Mouse (Mus musculus): ENCODE measurements around the gene Thap7.

GRCm38 (mm10) chr16:17528276-17528675, 2.7 kb downstream of the Thap7 start:
- TF ChIP-seq HCFC1 (IDR thresholded peaks at IDR 0.05; ENCODE audit: borderline replicate concordance, insufficient read depth, low read length) (no peak), CHD2 (IDR thresholded peaks at IDR 0.05; ENCODE audit: low read depth, low read length) (no peak), ZC3H11A (IDR thresholded peaks at IDR 0.05; ENCODE audit: borderline replicate concordance, low read depth, low read length) (no peak), ZNF384 (IDR thresholded peaks at IDR 0.05; ENCODE audit: low read depth, low read length) (no peak)

Data from ES-E14 (cell line).